Mouse (Mus musculus): ENCODE data around the gene Wwc2.

Gene Wwc2

GRCm38 (mm10) chr8:47990911-47991820, at the start of gene Wwc2:
TSS of gene Wwc2 (minus strand) at chr8:47990924.
- peak; percentile 51 for DNase-seq (ENCODE audit: low read depth)

- DNase-seq (ENCODE audit: low read depth), result no peak
These were observed 47.7 kb upstream of the Wwc2 start for GRCm38 (mm10) chr8:48038261-48038934.

- DNase-seq (ENCODE audit: low read depth), result no peak
These were observed 41.3 kb upstream of the Wwc2 start for GRCm38 (mm10) chr8:48032046-48032445.

- DNase-seq (ENCODE audit: low read depth), result no peak
These were observed 39.9 kb upstream of the Wwc2 start for GRCm38 (mm10) chr8:48030667-48031066.

- DNase-seq (ENCODE audit: low read depth), result no peak
These were observed 36.1 kb upstream of the Wwc2 start for GRCm38 (mm10) chr8:48026796-48027195.

- no peak for DNase-seq (ENCODE audit: low read depth)
These were observed 32.5 kb upstream of the Wwc2 start for GRCm38 (mm10) chr8:48023206-48023605.

GRCm38 (mm10) chr8:48019737-48020136, 29.0 kb upstream of the Wwc2 start:
- DNase-seq (ENCODE audit: low read depth), result no peak

- peak; percentile 62 for DNase-seq (ENCODE audit: low read depth)
These were observed 25.8 kb upstream of the Wwc2 start for GRCm38 (mm10) chr8:48016538-48016937.

- DNase-seq (ENCODE audit: low read depth), result no peak
These were observed 23.7 kb upstream of the Wwc2 start for GRCm38 (mm10) chr8:48014386-48014785.

GRCm38 (mm10) chr8:48013281-48013680, 22.6 kb upstream of the Wwc2 start:
- no peak for DNase-seq (ENCODE audit: low read depth)

GRCm38 (mm10) chr8:48011871-48012270, 21.1 kb upstream of the Wwc2 start:
- DNase-seq (ENCODE audit: low read depth), result no peak

GRCm38 (mm10) chr8:48010977-48011376, 20.3 kb upstream of the Wwc2 start:
- no peak for DNase-seq (ENCODE audit: low read depth)

GRCm38 (mm10) chr8:48009399-48009798, 18.7 kb upstream of the Wwc2 start:
- DNase-seq (ENCODE audit: low read depth), result no peak

- DNase-seq (ENCODE audit: low read depth), result no peak
These were observed 18.2 kb upstream of the Wwc2 start for GRCm38 (mm10) chr8:48008936-48009335.

GRCm38 (mm10) chr8:48006869-48007268, 16.1 kb upstream of the Wwc2 start:
- DNase-seq (ENCODE audit: low read depth), result no peak

GRCm38 (mm10) chr8:48002551-48002950, 11.8 kb upstream of the Wwc2 start:
- no peak for DNase-seq (ENCODE audit: low read depth)

GRCm38 (mm10) chr8:48001395-48001794, 10.7 kb upstream of the Wwc2 start:
- no peak for DNase-seq (ENCODE audit: low read depth)

GRCm38 (mm10) chr8:47996712-47997111, 6.0 kb upstream of the Wwc2 start:
- no peak for DNase-seq (ENCODE audit: low read depth)

- DNase-seq (ENCODE audit: low read depth), result no peak
These were observed 5.4 kb upstream of the Wwc2 start for GRCm38 (mm10) chr8:47996126-47996525.

- DNase-seq (ENCODE audit: low read depth), result no peak
These were observed 4.7 kb upstream of the Wwc2 start for GRCm38 (mm10) chr8:47995391-47995790.

- no peak for DNase-seq (ENCODE audit: low read depth)
These were observed 4.0 kb upstream of the Wwc2 start for GRCm38 (mm10) chr8:47994618-47995274.

GRCm38 (mm10) chr8:47990386-47990772, 345 bp downstream of the Wwc2 start:
- DNase-seq (ENCODE audit: low read depth), result peak; percentile 71
